Mouse (Mus musculus) kidney, adult 2 months (tissue): ENCODE data around the gene Hmgb3.

ENCODE experiments used
- CTCF ChIP-seq: fragments of 200-500 bp; conservative IDR thresholded peaks from 2 replicates; pipeline ENCODE4 v1.5.1; 2011; ENCODE audit warnings: low read depth, mild to moderate bottlenecking, control low read depth, low read length, moderate library complexity, mixed read lengths; ENCODE audit not compliant: insufficient read depth, insufficient read length
- POLR2A ChIP-seq: fragments of 200-500 bp; IDR thresholded peaks from one replicate; pipeline ENCODE4 v1.6.1; 2011; ENCODE audit warnings: low read depth, low read length, control low read depth

- TF ChIP-seq CTCF (0 out of 2 replicates have a peak, but pooled peaks have one; percentile 18), POLR2A (no peak)
These were observed 23.1 kb upstream of the Hmgb3 start for GRCm38 (mm10) chrX:71532635-71533034.
